31 mouse cellular contexts compared by ENCODE assay signal in the genomic region with DNA sequence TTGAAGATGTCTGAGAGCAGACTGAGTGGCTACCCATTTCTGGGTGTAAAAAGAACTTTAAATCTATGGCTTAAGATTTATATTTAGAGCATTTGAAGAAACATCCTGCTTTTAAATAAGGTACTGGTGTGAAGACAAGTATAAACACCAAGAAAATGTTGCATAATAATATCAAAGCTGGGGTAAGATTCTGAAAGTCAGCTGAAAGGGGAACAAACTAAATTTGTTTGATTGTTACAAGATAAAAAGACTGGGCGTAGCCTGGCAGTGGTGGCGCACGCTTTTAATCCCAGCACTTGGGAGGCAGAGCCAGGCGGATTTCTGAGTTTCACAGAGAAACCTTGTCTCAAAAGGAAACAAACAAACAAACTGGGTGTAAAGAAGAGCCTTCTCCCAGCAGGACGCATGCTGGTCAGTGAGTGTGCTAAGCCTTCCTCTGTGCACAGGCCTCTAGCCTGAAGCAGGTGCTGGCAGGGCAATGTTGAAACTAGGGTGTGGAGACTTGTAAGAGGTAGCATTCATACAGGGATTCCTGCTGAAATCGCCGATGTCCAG. TPM values are rescaled to one million over a fixed set of nuclear protein-coding genes. Genes with fewer than 3 reads are reported as not detected.
DNase-seq lines count a peak whose midpoint lies in the region; ATAC-seq and TF ChIP-seq lines count a peak whose summit lies in the region.
"Had no signal": no experiment of that assay in that cellular context is flagged by ENCODE, and none has a peak within 500 bp of the region (broad histone marks: within the 10 kb centered on the region; RNA-seq: fewer than 3 reads in every experiment).

No protein-coding gene starts in this region.

- no peak for TF ChIP-seq EP300 in MEL (IDR thresholded peaks at IDR 0.05; ENCODE audit: low read depth in 1 of 2, low read length in 2 of 2)

- DNase-seq in frontal cortex, postnatal 36 days (ENCODE audit: low spot score in 2 of 2): no peak
- DNase-seq in MEL (ENCODE audit: low read depth, low spot score): no peak
- no peak for DNase-seq in urinary bladder, postnatal 25 days (ENCODE audit: low spot score)
- DNase-seq in testis, postnatal 10 days (ENCODE audit: low spot score): no peak
- DNase-seq in kidney, adult 9 months: no peak
- DNase-seq: adrenal gland, postnatal 10 days; adrenal gland, postnatal 36 days; cerebellum, adult 11 months; cerebellum, adult 2 months; cerebellum, adult 9-11 months; cerebellum, postnatal 25 days; embryo, embryonic 11 days; gastrocnemius, postnatal 25 days; heart, adult 18-20 months; heart, postnatal 14 days; heart, postnatal 4 days had no signal

- no peaks in the 10 kb centered on the region for H3K27me3 ChIP-seq in MEL (ENCODE audit: control insufficient read depth in 1 of 2, insufficient read depth in 2 of 2, low read length in 2 of 2)
- H3K27me3 ChIP-seq: embryonic facial prominence, embryonic 13.5 days; forebrain, embryonic 12.5 days; forebrain, embryonic 15.5 days; heart, embryonic 13.5 days had no signal

- TF ChIP-seq POLR2A in MEL (IDR thresholded peaks at IDR 0.05; ENCODE audit: control insufficient read depth in 1 of 2, insufficient read depth in 1 of 2, low read depth in 1 of 2, low read length in 2 of 2, poor library complexity in 1 of 2): no peak

- no peak overlapping the region for H3K9ac ChIP-seq in MEL (ENCODE audit: control insufficient read depth, low read depth, low read length, poor library complexity, severe bottlenecking)
- H3K9ac ChIP-seq: embryonic facial prominence, embryonic 13.5 days; forebrain, embryonic 12.5 days; forebrain, embryonic 15.5 days; heart, embryonic 13.5 days; hindbrain, embryonic 14.5 days had no signal

- TF ChIP-seq RAD21 in MEL (IDR thresholded peaks at IDR 0.05; ENCODE audit: low read depth, low read length): no peak

- TF ChIP-seq CTCF in MEL (IDR thresholded peaks at IDR 0.05 in 2 of 3, conservative IDR thresholded peaks at IDR 0.05 in 1 of 3; ENCODE audit: control insufficient read depth in 1 of 3, insufficient read depth in 1 of 3, low read depth in 2 of 3, low read length in 3 of 3, poor library complexity in 1 of 3, severe bottlenecking in 1 of 3): no peak

- H3K79me2 ChIP-seq in MEL (ENCODE audit: control insufficient read depth, insufficient read depth, low read length, poor library complexity): peaks cover 13% of the 10 kb centered on the region

- peak; percentile 41 for ATAC-seq in frontal cortex, adult (ENCODE audit: low TSS enrichment)
- 0 out of 2 replicates have a peak, but pooled peaks have one; percentile 30 for ATAC-seq in common myeloid progenitor, adult 5-6 weeks (replicated peaks; ENCODE audit: low read depth, poor library complexity, severe bottlenecking)
- ATAC-seq in megakaryocyte progenitor cell, adult 5-6 weeks (replicated peaks; ENCODE audit: poor library complexity): 0 out of 2 replicates have a peak, but pooled peaks have one; percentile 29
- ATAC-seq: CD4-positive, CD25-positive, alpha-beta regulatory T cell, adult 4 months; forebrain, embryonic 15.5 days; hindbrain, postnatal 0 days; inflammation-experienced regulatory T-cells, adult 6 months; intestine, embryonic 16.5 days had no signal

- peaks cover 0 to 7% of the 10 kb centered on the region in 2 experiments; a peak in 3 of 4 replicates for H3K4me1 ChIP-seq in MEL (ENCODE audit: control insufficient read depth in 1 of 2, insufficient read depth in 2 of 2, low read length in 2 of 2)
- H3K4me1 ChIP-seq: embryonic facial prominence, embryonic 13.5 days; forebrain, embryonic 15.5 days had no signal

- H3K9me3 ChIP-seq in MEL (replicated peaks; ENCODE audit: insufficient read depth, low read length): no peaks in the 10 kb centered on the region
- H3K9me3 ChIP-seq: embryonic facial prominence, embryonic 10.5 days; embryonic facial prominence, embryonic 13.5 days; forebrain, embryonic 12.5 days; forebrain, embryonic 15.5 days; heart, embryonic 13.5 days had no signal

- no peak overlapping the region for H3K27ac ChIP-seq in MEL (ENCODE audit: control insufficient read depth, low read depth, low read length)
- H3K27ac ChIP-seq: embryonic facial prominence, embryonic 10.5 days; embryonic facial prominence, embryonic 13.5 days; forebrain, embryonic 12.5 days; forebrain, embryonic 15.5 days; heart, embryonic 13.5 days; hindbrain, embryonic 14.5 days; hindbrain, postnatal 0 days had no signal

- H3K4me3 ChIP-seq in MEL (ENCODE audit: control insufficient read depth in 1 of 2, insufficient read depth in 1 of 2, low read depth in 2 of 2, low read length in 2 of 2): no peak overlapping the region
- H3K4me3 ChIP-seq: embryonic facial prominence, embryonic 10.5 days; embryonic facial prominence, embryonic 13.5 days; erythroblast, embryonic 14.5 days; forebrain, embryonic 12.5 days; forebrain, embryonic 15.5 days; heart, embryonic 13.5 days had no signal

- peaks cover 10 to 26% of the 10 kb centered on the region in 2 experiments for H3K36me3 ChIP-seq in MEL (ENCODE audit: control insufficient read depth in 1 of 2, insufficient read depth in 2 of 2, low read length in 2 of 2)

TF ChIP-seq in MEL, 35 proteins besides CTCF, POLR2A, EP300 and RAD21:
- no peak for TF ChIP-seq ZNF384 (IDR thresholded peaks at IDR 0.05; ENCODE audit: low read depth, low read length)
- 0 out of 2 replicates have a peak, but pooled peaks have one; percentile 8 for TF ChIP-seq GATA1 (IDR thresholded peaks at IDR 0.05; ENCODE audit: low read depth, low read length)
- TF ChIP-seq USF1 (IDR thresholded peaks at IDR 0.05; ENCODE audit: low read depth, low read length): no peak
- TF ChIP-seq CHD1 (IDR thresholded peaks at IDR 0.05; ENCODE audit: low read depth, low read length): no peak
- TF ChIP-seq ZMIZ1 (IDR thresholded peaks at IDR 0.05; ENCODE audit: low read depth, low read length): no peak
- no peak for TF ChIP-seq ZKSCAN1 (IDR thresholded peaks at IDR 0.05; ENCODE audit: low read depth, low read length)
- no peak for TF ChIP-seq BHLHE40 (IDR thresholded peaks at IDR 0.05; ENCODE audit: borderline replicate concordance, low read depth, low read length)
- no peak for TF ChIP-seq HCFC1 (IDR thresholded peaks at IDR 0.05; ENCODE audit: low read depth, low read length)

RNA-seq across cellular contexts. Expression of a gene that starts 10.8 kb away (rescaled TPM):
- 24.8 and 27.0 TPM in 2 replicates for total RNA-seq in MEL (2012; rRNA removed)
- 10 to 100 TPM; 11.0 to 29.6 TPM for polyA plus RNA-seq in MEL (2012; ENCODE audit: insufficient read depth in 1 of 2, insufficient read length in 2 of 2, low read depth in 1 of 2, low replicate concordance in 2 of 2, missing spikeins in 1 of 2)
- total RNA-seq in common myeloid progenitor, adult 5-6 weeks (2017): 50.5 and 64.4 TPM in 2 replicates
- 68.5 and 75.3 TPM in 2 replicates for total RNA-seq in megakaryocyte progenitor cell, adult 5-6 weeks (2015)
- total RNA-seq in megakaryocyte progenitor cell, adult 5-6 weeks (2017): 43.7 and 47.3 TPM in 2 replicates

RNA-seq across cellular contexts. Expression of a gene that starts 18.1 kb away (rescaled TPM):
- not detected in 2 replicates for total RNA-seq in MEL (2012; rRNA removed)
- not detected for polyA plus RNA-seq in MEL (2012; ENCODE audit: insufficient read depth in 1 of 2, insufficient read length in 2 of 2, low read depth in 1 of 2, low replicate concordance in 2 of 2, missing spikeins in 1 of 2)
- 0.64 TPM in 1 of 2 replicates, not detected in the other for total RNA-seq in common myeloid progenitor, adult 5-6 weeks (2017)
- total RNA-seq in megakaryocyte progenitor cell, adult 5-6 weeks (2015): not detected in 2 replicates
- 0.50 TPM in 1 of 2 replicates, not detected in the other for total RNA-seq in megakaryocyte progenitor cell, adult 5-6 weeks (2017)
- total RNA-seq: gastrocnemius, adult 8-10 months; gastrocnemius, postnatal 25 days; hindbrain, postnatal 0 days had no signal
- polyA plus RNA-seq: CD4-positive, CD25-positive, alpha-beta regulatory T cell, adult 4 months; erythroblast, embryonic 14.5 days; hindbrain, embryonic 14.5 days; inflammation-experienced regulatory T-cells, adult 6 months had no signal

RNA-seq across cellular contexts. Expression of a gene that starts 37.3 kb away (rescaled TPM):
- total RNA-seq in MEL (2012; rRNA removed): not detected in 2 replicates
- not detected for polyA plus RNA-seq in MEL (2012; ENCODE audit: insufficient read depth in 1 of 2, insufficient read length in 2 of 2, low read depth in 1 of 2, low replicate concordance in 2 of 2, missing spikeins in 1 of 2)
- not detected in 2 replicates for total RNA-seq in common myeloid progenitor, adult 5-6 weeks (2017)
- total RNA-seq in megakaryocyte progenitor cell, adult 5-6 weeks (2015): not detected in 2 replicates
- not detected in 2 replicates for total RNA-seq in megakaryocyte progenitor cell, adult 5-6 weeks (2017)
- total RNA-seq: gastrocnemius, adult 8-10 months had no signal
- polyA plus RNA-seq: CD4-positive, CD25-positive, alpha-beta regulatory T cell, adult 4 months; erythroblast, embryonic 14.5 days; inflammation-experienced regulatory T-cells, adult 6 months had no signal
